Mouse (Mus musculus) regulatory T cell (primary cell): ENCODE measurements at regions not wholly inside any gene's neighbourhood (a gene's known extent, or its start where the extent isn't known, plus 50 kb on each side); places are given as distances from the start of the nearest gene placed in this dataset.
"Not testable (repeated sequence)": the region's sequence is repeated elsewhere in the genome, so short reads cannot be mapped to it uniquely, and the experiment has no call there.

Experiments used
- in situ Hi-C: fragments of 300-600 bp; cut with MboI, MseI; formaldehyde crosslinking; loops from one replicate; pipeline ENCODE4 v1.15.1; 2025; ENCODE audit warnings: high pct_unique_total_duplicates

GRCm38 (mm10) chr14:53209258-53209657 lies 713.7 kb upstream of the Olfr1507 start:
- in situ Hi-C loops: not testable (repeated sequence)

DNA sequence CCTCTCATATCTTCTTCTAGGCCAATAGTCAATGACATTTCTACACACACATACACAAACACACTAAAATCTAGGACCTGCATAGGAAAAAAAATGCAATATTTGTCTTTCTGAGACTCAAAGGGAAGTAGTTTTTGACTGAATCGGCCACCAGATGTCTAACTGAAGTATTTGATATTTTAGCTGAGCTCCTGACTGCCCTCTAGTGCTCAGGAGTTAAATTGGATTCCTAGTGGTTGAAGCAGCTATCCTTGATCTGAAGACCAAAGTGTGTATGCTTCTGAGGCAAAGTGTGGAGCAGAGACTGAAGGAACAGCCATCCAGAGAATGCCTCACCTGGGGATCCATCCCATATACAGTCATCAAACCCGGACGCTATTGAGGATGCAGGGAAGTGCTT lies 695.4 kb upstream of the Olfr1507 start:
- in situ Hi-C loops: not testable (repeated sequence)

DNA sequence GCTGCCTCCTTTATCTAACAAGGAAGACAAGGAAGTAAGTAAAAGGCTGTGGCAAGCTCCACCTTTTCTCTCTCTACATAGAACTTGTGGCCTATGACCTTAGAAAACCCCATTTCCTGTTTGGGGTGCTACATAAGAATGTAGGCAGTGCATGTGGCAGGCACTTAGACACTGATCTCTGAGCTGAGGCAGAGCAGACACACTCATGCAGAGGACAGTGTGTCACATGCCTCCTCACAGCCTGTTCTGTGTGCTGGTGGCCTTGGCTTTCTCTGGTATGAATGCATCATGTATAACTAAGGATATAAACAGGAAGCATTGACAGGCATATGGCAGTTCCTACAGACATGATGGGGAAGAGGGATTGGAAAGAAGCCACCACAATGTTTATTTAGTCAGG lies 678.5 kb upstream of the Olfr1507 start:
- in situ Hi-C loops: not testable (repeated sequence)

DNA sequence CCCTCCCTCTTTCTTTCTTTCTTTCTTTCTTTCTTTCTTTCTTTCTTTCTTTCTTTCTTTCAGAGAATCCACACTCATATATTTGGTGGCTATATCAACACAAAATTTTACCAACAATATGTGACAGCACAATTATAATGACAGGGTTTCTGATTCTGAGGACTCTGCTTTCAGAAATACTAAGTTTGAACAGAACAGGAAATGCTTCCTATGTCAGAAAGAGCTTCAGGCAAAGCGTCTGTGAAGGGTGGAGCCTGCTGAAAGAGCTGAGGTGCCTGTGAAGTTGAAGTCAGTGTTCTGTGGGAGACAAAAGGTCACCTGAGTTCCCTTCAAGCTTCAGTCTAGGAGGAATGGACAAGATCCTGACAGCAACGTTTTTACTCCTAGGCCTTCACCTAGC lies 670.8 kb upstream of the Olfr1507 start:
- in situ Hi-C loops: loop anchor here (5.0 kb wide), 1 partner anchor 309 kb away; no protein-coding TSS in a partner anchor

GRCm38 (mm10) chr14:53159012-53159411 lies 663.5 kb upstream of the Olfr1507 start:
- in situ Hi-C loops: loop anchor here (10.0 kb wide), 1 partner anchor 376 kb away; no protein-coding TSS in a partner anchor

DNA sequence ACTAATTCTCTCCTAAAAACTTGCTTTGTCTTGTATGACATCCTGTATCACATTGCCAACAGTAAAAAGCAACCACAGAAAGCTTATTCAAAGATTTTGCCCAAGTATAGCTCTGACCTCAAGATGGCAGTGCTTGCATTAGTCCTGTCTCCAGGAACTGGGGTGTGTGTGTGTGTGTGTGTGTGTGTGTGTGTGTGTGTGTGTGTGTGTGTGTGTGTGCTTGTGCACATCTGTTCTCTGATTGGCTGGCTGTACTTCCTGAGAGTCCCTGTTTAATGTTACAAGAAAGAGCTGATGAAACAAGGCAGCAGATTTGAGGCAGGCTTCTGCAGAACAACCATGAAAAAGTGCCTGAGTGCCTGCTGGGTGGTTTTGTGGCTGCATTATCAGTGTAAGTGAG lies 639.2 kb upstream of the Olfr1507 start:
- in situ Hi-C loops: loop anchor here (25.0 kb wide), 1 partner anchor 153 kb away; no protein-coding TSS in a partner anchor

GRCm38 (mm10) chr14:53132390-53132789 lies 636.8 kb upstream of the Olfr1507 start:
- in situ Hi-C loops: loop anchor here (25.0 kb wide), 1 partner anchor 155 kb away; no protein-coding TSS in a partner anchor

DNA sequence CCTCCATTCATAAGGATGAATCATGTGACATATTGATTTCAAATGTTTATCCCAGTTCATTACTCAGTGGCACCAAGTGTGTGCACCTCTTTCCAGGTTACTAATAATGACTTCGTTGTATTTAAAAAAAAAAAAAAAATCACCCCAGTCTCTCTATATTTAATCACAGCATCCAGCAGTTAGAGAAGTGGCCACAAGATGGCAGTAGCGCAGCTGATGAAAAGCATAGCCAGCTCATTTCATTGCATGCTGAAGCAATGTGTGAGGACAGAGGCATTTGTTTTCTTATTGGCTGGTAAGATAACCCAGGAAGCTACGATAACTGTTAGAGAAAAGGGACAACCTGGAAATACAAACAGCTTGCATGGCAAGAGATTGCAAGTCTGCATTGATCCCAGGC lies 626.2 kb upstream of the Olfr1507 start:
- in situ Hi-C loops: loop anchor here (10.0 kb wide), 1 partner anchor 383 kb away; no protein-coding TSS in a partner anchor

DNA sequence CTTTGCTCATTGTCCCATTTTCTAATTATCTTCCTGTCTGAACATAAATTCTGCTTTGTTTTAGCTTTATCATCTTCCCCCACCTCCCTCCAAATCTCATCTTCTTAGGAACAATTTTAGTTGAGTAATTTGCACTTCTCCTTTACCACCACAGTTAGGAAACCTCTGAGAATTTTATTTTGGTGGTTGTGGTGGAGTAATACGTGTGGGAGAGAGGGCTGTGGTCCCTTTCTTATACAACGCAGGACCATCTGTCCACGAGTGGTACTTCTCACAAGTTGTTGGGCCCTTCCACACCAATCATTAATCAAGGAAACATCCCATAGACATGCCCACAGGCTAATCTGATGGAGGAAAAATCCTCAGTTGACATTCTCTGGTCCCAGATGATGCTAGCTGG lies 614.2 kb upstream of the Olfr1507 start:
- in situ Hi-C loops: not testable (repeated sequence)

DNA sequence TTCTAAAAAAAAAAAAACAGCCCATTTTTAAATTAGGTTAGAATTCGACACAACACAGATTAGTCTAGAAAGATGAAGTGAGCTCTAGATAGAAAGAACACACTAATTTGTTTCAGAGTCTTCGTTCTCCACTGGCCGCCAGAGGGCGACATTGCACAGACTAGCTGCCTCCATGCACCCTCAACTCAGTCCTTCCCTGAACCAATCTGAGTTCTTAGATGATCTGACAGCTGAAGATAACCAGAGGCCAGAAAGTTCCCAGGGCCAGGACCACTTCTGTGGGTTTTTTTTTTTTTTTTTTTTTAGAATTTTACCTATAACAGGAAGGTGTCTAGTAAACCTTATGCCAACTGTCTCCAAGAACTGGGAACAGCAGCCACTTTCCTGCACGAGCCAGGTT lies 605.8 kb upstream of the Olfr1507 start:
- in situ Hi-C loops: loop anchor here (5.0 kb wide), 2 partner anchors 309 to 391 kb away; no protein-coding TSS in a partner anchor

DNA sequence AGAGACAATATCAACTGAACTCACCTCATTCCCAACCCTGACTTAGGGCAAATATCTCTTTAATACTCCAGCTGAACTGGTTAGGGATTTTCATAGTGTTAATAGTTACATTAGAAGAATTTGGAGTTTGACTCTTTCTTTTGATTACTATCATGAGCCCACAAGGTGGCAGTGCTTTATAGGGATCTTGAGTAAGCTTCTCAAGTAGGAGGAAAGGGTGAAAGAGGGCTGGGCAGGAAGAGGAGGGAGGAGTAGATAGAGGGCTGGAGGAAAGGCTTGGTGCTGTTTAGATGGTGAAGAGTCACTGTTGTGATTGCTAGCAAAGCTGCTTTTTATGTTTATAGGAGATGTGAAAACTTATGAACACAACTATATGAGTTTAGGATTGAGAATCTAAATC lies 595.4 kb upstream of the Olfr1507 start:
- in situ Hi-C loops: not testable (repeated sequence)

GRCm38 (mm10) chr14:53081853-53082252 lies 586.3 kb upstream of the Olfr1507 start:
- in situ Hi-C loops: not testable (repeated sequence)

DNA sequence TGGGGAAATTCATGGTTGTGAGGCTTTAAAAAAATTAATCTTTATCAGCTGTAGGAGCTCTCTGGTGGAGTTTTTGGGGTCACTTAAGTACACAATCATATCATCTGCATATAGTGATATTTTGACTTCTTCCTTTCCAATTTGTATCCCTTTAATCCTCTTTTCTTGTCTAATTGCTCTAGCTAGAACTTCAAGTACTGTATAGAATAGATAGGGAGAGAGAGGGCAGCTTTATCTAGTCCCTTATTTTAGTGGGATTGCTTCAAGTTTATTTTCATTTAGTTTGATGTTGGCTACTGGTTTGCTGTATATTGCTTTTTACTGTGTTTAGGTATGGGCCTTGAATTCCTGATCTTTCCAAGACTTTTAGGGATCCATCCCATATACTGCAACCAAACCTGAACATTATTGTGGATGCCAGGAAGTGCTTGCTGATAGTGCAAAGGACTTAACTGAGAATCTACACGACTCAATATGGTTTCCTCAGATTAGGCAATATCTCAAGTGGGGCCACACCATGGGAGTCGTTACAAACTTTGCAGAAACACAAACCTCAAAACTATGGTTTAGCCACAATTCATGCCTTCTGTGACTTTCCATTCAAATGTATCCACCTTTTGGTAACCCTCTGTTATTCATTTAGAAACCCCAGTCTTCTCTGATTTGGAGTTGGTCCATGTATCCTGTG lies 585.6 kb upstream of the Olfr1507 start:
- in situ Hi-C loops: not testable (repeated sequence)

GRCm38 (mm10) chr14:53080556-53080955 lies 585.0 kb upstream of the Olfr1507 start:
- in situ Hi-C loops: not testable (repeated sequence)

- in situ Hi-C loops: not testable (repeated sequence)
These were observed 580.4 kb upstream of the Olfr1507 start for GRCm38 (mm10) chr14:53075937-53076336.

DNA sequence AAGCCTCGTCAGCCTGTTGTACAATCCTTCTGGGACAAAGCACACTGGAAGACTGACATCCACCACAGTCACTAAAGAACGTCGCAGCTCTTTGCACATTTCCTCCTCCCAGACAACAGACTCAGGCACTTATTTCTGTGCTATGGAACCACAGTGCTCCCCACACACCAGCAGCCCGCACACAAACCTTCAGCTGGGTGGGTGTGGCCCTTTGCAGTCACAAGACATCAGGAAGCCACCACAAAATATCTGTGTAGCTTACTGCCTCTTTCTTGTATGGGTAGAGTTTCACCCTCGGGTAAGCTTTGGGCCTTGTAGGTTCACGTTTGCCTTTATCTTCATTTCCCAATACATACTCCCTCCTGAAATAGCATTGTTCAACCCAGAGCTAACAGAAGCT lies 577.6 kb upstream of the Olfr1507 start:
- in situ Hi-C loops: loop anchor here (5.0 kb wide), 1 partner anchor 684 kb away; no protein-coding TSS in a partner anchor

DNA sequence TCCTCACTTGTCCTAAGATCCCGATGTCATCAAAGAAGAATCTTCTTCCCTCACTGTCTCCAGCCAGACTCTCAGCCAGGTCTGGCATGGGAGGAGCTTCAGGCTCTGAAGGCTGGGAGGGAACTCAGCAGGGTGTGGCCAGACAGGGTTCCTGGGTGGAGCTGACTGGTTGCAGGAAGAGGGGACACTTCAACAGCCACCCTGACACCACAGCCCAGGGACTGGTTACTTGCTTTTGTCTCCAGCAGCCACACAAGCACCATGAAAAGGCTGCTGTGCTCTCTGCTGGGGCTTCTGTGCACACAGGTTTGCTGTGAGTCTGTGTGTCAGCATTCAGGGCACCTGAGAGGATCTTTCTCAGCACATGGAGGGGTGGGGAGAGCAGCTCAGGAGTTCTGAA lies 577.0 kb upstream of the Olfr1507 start:
- in situ Hi-C loops: loop anchor here (5.0 kb wide), 1 partner anchor 685 kb away; no protein-coding TSS in a partner anchor

DNA sequence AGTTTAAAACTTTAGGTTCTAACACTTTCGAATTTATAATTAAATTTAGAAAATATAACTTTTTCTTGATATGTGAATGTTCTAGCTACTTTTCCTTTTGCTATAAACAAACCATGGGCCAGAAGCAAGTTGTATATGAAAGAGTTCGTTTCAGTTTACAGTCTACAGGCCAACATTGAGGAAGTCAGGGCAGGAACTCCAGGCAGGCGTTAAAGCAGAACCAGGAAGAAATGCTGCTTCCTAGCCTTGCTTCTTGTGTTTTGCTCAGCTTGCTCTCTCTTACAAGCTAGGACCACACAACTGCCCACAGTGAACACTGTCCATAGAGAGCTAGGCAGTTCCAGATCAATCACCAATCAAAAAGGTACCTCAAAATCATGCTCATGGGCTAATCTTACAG lies 558.9 kb upstream of the Olfr1507 start:
- in situ Hi-C loops: loop anchor here (5.0 kb wide), 1 partner anchor 298 kb away; no protein-coding TSS in a partner anchor

- in situ Hi-C loops: loop anchor here (5.0 kb wide), 1 partner anchor 299 kb away; no protein-coding TSS in a partner anchor
These were observed 558.0 kb upstream of the Olfr1507 start for GRCm38 (mm10) chr14:53053465-53054123.

DNA sequence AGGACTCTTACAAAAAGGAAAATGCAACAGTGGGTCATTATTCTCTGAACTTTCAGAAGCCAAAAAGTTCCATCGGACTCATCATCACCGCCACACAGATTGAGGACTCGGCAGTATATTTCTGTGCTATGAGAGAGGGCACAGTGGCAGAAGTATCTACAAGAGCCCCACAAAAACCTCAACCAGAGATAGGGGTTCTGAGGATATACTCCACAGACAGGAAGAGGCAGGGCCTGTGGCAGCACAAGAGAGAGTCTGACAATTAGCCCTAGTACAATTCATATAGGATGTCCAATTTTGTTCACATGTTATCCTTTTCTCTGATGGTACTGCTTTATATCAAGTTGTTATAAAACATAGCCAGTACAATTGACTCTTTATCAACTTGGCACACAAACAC lies 552.1 kb upstream of the Olfr1507 start:
- in situ Hi-C loops: loop anchor here (10.0 kb wide), 1 partner anchor 287 kb away; no protein-coding TSS in a partner anchor

DNA sequence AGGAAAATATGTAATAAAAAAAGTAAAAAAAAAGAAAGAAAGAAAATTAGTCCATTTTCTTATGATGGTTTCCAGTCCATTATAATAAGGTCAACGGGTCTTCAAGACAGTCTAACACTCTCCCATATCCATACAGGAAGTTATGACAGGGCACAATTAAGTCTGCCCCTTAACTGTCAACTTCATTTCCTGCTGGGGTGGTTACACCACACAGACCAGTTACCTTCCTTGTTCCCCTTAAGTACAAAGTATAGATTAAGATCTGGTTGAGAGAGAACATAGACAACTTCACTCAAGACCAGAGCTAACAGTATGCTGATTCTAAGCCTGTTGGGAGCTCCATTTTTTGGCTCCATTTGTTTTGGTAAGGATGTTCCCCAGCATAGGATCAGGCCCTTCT lies 551.4 kb upstream of the Olfr1507 start:
- in situ Hi-C loops: loop anchor here (10.0 kb wide), 1 partner anchor 288 kb away; no protein-coding TSS in a partner anchor

- in situ Hi-C loops: loop anchor here (10.0 kb wide), 1 partner anchor 289 kb away; no protein-coding TSS in a partner anchor
These were observed 549.8 kb upstream of the Olfr1507 start for GRCm38 (mm10) chr14:53045331-53045730.
